Mouse (Mus musculus) adrenal gland, adult 8-10 months (tissue): Measurements from ENCODE around the gene Rps29. TPM values are rescaled to one million over a fixed set of nuclear protein-coding genes. Genes with fewer than 3 reads are reported as not detected.

ENCODE experiments used
- DNase-seq: peaks from one replicate; pipeline ENCODE4 v3.0.0; 2022
- microRNA-seq, 2 experiments: library from miRNA; unstranded; fragments of <30 nt; microRNA quantifications; one replicate each; pipeline ENCODE4 v1.2.0; 2022
- total RNA-seq, 4 experiments: library from RNA; stranded (reverse); gene quantifications; 2 replicates each; pipeline ENCODE4 v1.2.4; 2022

Gene Rps29
- total RNA-seq, 4 experiments from 2014 or later = 1,288 to 1,496 (median 1,367) TPM

GRCm38 (mm10) chr12:69129634-69130310, 29.2 kb downstream of the Rps29 start:
- no peak for DNase-seq

- no peak for DNase-seq
These were observed 31.4 kb downstream of the Rps29 start for GRCm38 (mm10) chr12:69127626-69128025.

GRCm38 (mm10) chr12:69127170-69127569, 31.8 kb downstream of the Rps29 start:
- DNase-seq = no peak

GRCm38 (mm10) chr12:69125066-69125465, 33.9 kb downstream of the Rps29 start:
- DNase-seq = no peak

GRCm38 (mm10) chr12:69122801-69123200, 36.2 kb downstream of the Rps29 start:
- DNase-seq = no peak

- no peak for DNase-seq
These were observed 39.1 kb downstream of the Rps29 start for GRCm38 (mm10) chr12:69119908-69120307.

Small RNAs within 50 kb of the gene (microRNA-seq; reads per million reads assigned to microRNA genes)
- gene Gm47287 (0 reads per million in 2 experiments), gene Gm47295 (0.70 to 1.5 reads per million in 2 experiments)

Other genes with a start within 250 kb of the Rps29 start
- gene Lrr1, start 9.6 kb upstream of the Rps29 start, total RNA-seq = not detected
- 100 to 1,000 TPM; 457 to 680 (median 548) TPM for gene Rpl36al, start 24.9 kb upstream of the Rps29 start, total RNA-seq
- gene Mgat2, start 25.0 kb upstream of the Rps29 start, total RNA-seq = 10 to 100 TPM; 59.8 to 89.4 (median 61.3) TPM
- gene Gm49383, start 37.9 kb upstream of the Rps29 start, total RNA-seq = 1 to 10 TPM; 5.1 to 8.0 (median 5.8) TPM
- 1 to 10 TPM in 3 of 4 experiments, under 1 TPM in 1; 0.94 to 2.2 (median 1.5) TPM for gene Dnaaf2, start 39.2 kb upstream of the Rps29 start, total RNA-seq
- gene Gm49384, start 45.1 kb upstream of the Rps29 start, total RNA-seq = 1 to 10 TPM; 3.6 to 7.2 (median 5.3) TPM
- gene Pole2, start 69.0 kb upstream of the Rps29 start, total RNA-seq = 1 to 10 TPM; 1.9 to 2.6 (median 2.4) TPM
- 10 to 100 TPM in 1 of 4 experiments, 1 to 10 TPM in 3; 5.8 to 10.7 (median 8.9) TPM for gene Klhdc1, start 82.0 kb upstream of the Rps29 start, total RNA-seq
- 10 to 100 TPM; 65.7 to 67.2 (median 67.0) TPM for gene Klhdc2, start 137.5 kb upstream of the Rps29 start, total RNA-seq
- 10 to 100 TPM; 41.6 to 80.5 (median 55.2) TPM for gene Nemf, start 198.0 kb upstream of the Rps29 start, total RNA-seq
- gene Arf6, start 213.0 kb upstream of the Rps29 start, total RNA-seq = 100 to 1,000 TPM; 108 to 148 (median 117) TPM
- gene Gm9887, start 213.3 kb upstream of the Rps29 start, total RNA-seq = under 1 TPM in 2 of 4 experiments, not detected in 2; 0.73 to 0.86 TPM